Mouse (Mus musculus) midbrain, embryonic 14.5 days (tissue): ENCODE measurements around the gene Synpo2l. TPM values are rescaled to one million over a fixed set of nuclear protein-coding genes. Genes with fewer than 3 reads are reported as not detected.
A peak's percentile ranks its signal among the peaks of the same experiment; 100 is the strongest.
"Not testable (repeated sequence)": the region's sequence is repeated elsewhere in the genome, so short reads cannot be mapped to it uniquely, and the experiment has no call there.

Experiments
- ATAC-seq: fragments of 200-750 bp; cut with Nextera tagmentation; 2 replicates; pipeline ENCODE4 v1.8.0; 2017; ENCODE audit warnings: moderate number of reproducible peaks, moderate library complexity; ENCODE audit not compliant: low FRiP score, low TSS enrichment
- DNase-seq: peaks from one replicate; pipeline ENCODE4 v3.0.0-alpha.2; 2015
- H3K27ac ChIP-seq: fragments of 300-500 bp; sonication (generic); replicated peaks from 2 replicates; pipeline ENCODE4 v1.5.1; 2014; ENCODE audit warnings: mild to moderate bottlenecking, low read depth, low read length, moderate library complexity
- H3K27me3 ChIP-seq: fragments of 300-500 bp; sonication (generic); 2 replicates; pipeline ENCODE4 v1.6.1; 2014; ENCODE audit warnings: low read length, control low read depth, mixed read lengths; ENCODE audit not compliant: control insufficient read depth, insufficient read depth
- H3K36me3 ChIP-seq: fragments of 300-500 bp; sonication (generic); 2 replicates; pipeline ENCODE4 v1.6.1; 2014; ENCODE audit warnings: low read length, control low read depth; ENCODE audit not compliant: control insufficient read depth, insufficient read depth
- H3K4me1 ChIP-seq: fragments of 300-500 bp; sonication (generic); 2 replicates; pipeline ENCODE4 v1.6.1; 2014; ENCODE audit warnings: mild to moderate bottlenecking, antibody characterized with exemption, low read length, control low read depth; ENCODE audit not compliant: control insufficient read depth, insufficient read depth
- H3K4me2 ChIP-seq: fragments of 300-500 bp; sonication (generic); 2 replicates; pipeline ENCODE4 v1.6.1; 2014; ENCODE audit warnings: mild to moderate bottlenecking, low read length, moderate library complexity
- H3K4me3 ChIP-seq: fragments of 300-500 bp; sonication (generic); replicated peaks from 2 replicates; pipeline ENCODE4 v1.5.1; 2014; ENCODE audit warnings: low read depth, low read length
- H3K9ac ChIP-seq: fragments of 300-500 bp; sonication (generic); replicated peaks from 2 replicates; pipeline ENCODE4 v1.6.1; 2014; ENCODE audit warnings: mild to moderate bottlenecking, low read length, moderate library complexity
- H3K9me3 ChIP-seq: fragments of 300-500 bp; sonication (generic); 2 replicates; pipeline ENCODE4 v1.6.1; 2016; ENCODE audit warnings: low read length, control low read depth, mixed read lengths; ENCODE audit not compliant: control insufficient read depth
- WGBS: fragments of 180-500 bp; shearing (Covaris S2); extraction: QIAGEN DNeasy Blood & Tissue Kit; methylation state at CpG from one replicate; pipeline ENCODE4 v1.1.7; 2014; 5-methylcytosine and 5-hydroxymethylcytosine counted together
- polyA plus RNA-seq: library from polyadenylated mRNA; unstranded; fragments of >200 nt; fragmentation: Nextera tagmentation; extraction: Ambion mirVana; gene quantifications from 2 replicates; pipeline ENCODE4 v1.2.1, GENCODE M21; 2014

The Synpo2l gene
- polyA plus RNA-seq: 0.09 TPM in 2 replicates

- 79% methylated on average over 8 of the region's 8 CpGs for WGBS
- Histone ChIP-seq H3K9me3 (no peaks in the 10 kb centered on the region), H3K4me2 (no peak within 1 kb of the TSS), H3K9ac (no peak within 1 kb of the TSS), H3K4me3 (no peak within 1 kb of the TSS), H3K27me3 (peaks cover 5% of the 10 kb centered on the region; the same call in 1 of the 2 replicates), H3K36me3 (no peaks in the 10 kb centered on the region), H3K27ac (no peak within 1 kb of the TSS), H3K4me1 (no peaks in the 10 kb centered on the region)
- ATAC-seq (no peak), DNase-seq (no peak)
Observed at GRCm38 (mm10) chr14:20668154-20668810, at the start of gene Synpo2l. Synpo2l (minus strand) TSS chr14:20668354.

- peaks cover 9% of the 10 kb centered on the region for H3K4me1 ChIP-seq
- DNase-seq (no peak), ATAC-seq (no peak)
- no peak overlapping the region for H3K9ac ChIP-seq
- whole genome bisulfite sequencing: 78% methylated on average over 11 of the region's 11 CpGs
- no peak overlapping the region for H3K4me3 ChIP-seq
- no peaks in the 10 kb centered on the region for H3K27me3 ChIP-seq
- no peak overlapping the region for H3K4me2 ChIP-seq
- H3K27ac ChIP-seq: no peak overlapping the region
- no peaks in the 10 kb centered on the region for H3K9me3 ChIP-seq
- H3K36me3 ChIP-seq: peaks cover 88% of the 10 kb centered on the region
Observed at GRCm38 (mm10) chr14:20713832-20714231, 45.7 kb upstream of the Synpo2l start.

- peak overlapping the region; percentile 97 for H3K4me3 ChIP-seq
- peaks cover 23% of the 10 kb centered on the region for H3K4me1 ChIP-seq
- WGBS: 6% methylated on average over 10 of the region's 10 CpGs
- peak overlapping the region; percentile 90 for H3K27ac ChIP-seq
- peak overlapping the region; percentile 97 for H3K9ac ChIP-seq
- no peaks in the 10 kb centered on the region for H3K27me3 ChIP-seq
- H3K36me3 ChIP-seq: peaks cover 44% of the 10 kb centered on the region
- ATAC-seq: no peak
- no peaks in the 10 kb centered on the region for H3K9me3 ChIP-seq
- peak overlapping the region; percentile 78 for H3K4me2 ChIP-seq
- no peak for DNase-seq
Observed at GRCm38 (mm10) chr14:20708239-20708638, 40.1 kb upstream of the Synpo2l start.

- Histone ChIP-seq H3K4me3 (peak within 1 kb of the TSS; percentile 97), H3K9me3 (no peaks in the 10 kb centered on the region), H3K27ac (peak within 1 kb of the TSS; percentile 90), H3K4me2 (peak within 1 kb of the TSS; percentile 78), H3K9ac (peak within 1 kb of the TSS; percentile 97), H3K4me1 (peaks cover 23% of the 10 kb centered on the region), H3K36me3 (peaks cover 37% of the 10 kb centered on the region), H3K27me3 (no peaks in the 10 kb centered on the region)
- WGBS: under 1% methylated on average over 80 of the region's 80 CpGs
- ATAC-seq (peak; percentile 95), DNase-seq (peak; percentile 95)
Observed at GRCm38 (mm10) chr14:20707201-20708190, 39.3 kb upstream of the Synpo2l start, which contains the start of gene Zswim8. Zswim8 (plus strand) TSS chr14:20707552.

GRCm38 (mm10) chr14:20703461-20703860 lies 35.3 kb upstream of the Synpo2l start:
- H3K27ac ChIP-seq: peak overlapping the region; percentile 86
- WGBS: 15% methylated on average over 7 of the region's 8 CpGs
- peaks cover 14% of the 10 kb centered on the region for H3K36me3 ChIP-seq
- H3K27me3 ChIP-seq, ATAC-seq, H3K9me3 ChIP-seq, DNase-seq: not testable (repeated sequence)
- peak overlapping the region; percentile 84 for H3K9ac ChIP-seq
- peak overlapping the region; percentile 73 for H3K4me3 ChIP-seq
- peaks cover 39% of the 10 kb centered on the region for H3K4me1 ChIP-seq
- peak overlapping the region; percentile 73 for H3K4me2 ChIP-seq

GRCm38 (mm10) chr14:20702741-20703381 lies 34.7 kb upstream of the Synpo2l start, which contains the start of gene Chchd1:
Chchd1 (plus strand) TSS chr14:20703006.
- peak within 1 kb of the TSS; percentile 73 for H3K4me3 ChIP-seq
- DNase-seq: peak; percentile 93
- peak within 1 kb of the TSS; percentile 86 for H3K27ac ChIP-seq
- H3K36me3 ChIP-seq: peaks cover 16% of the 10 kb centered on the region
- no peaks in the 10 kb centered on the region for H3K27me3 ChIP-seq
- H3K4me2 ChIP-seq: peak within 1 kb of the TSS; percentile 73
- H3K9ac ChIP-seq: peak within 1 kb of the TSS; percentile 84
- peaks cover 42% of the 10 kb centered on the region for H3K4me1 ChIP-seq
- no peaks in the 10 kb centered on the region for H3K9me3 ChIP-seq
- ATAC-seq: peak; percentile 68
- under 1% methylated on average over 61 of the region's 61 CpGs for WGBS

GRCm38 (mm10) chr14:20702096-20702740 lies 34.1 kb upstream of the Synpo2l start:
- H3K9me3 ChIP-seq: no peaks in the 10 kb centered on the region
- peaks cover 16% of the 10 kb centered on the region for H3K36me3 ChIP-seq
- no peaks in the 10 kb centered on the region for H3K27me3 ChIP-seq
- 18% methylated on average over 15 of the region's 15 CpGs for WGBS
- H3K9ac ChIP-seq: peak overlapping the region; percentile 84
- DNase-seq (no peak), ATAC-seq (0 out of 2 replicates have a peak, but pooled peaks have one; percentile 6)
- H3K4me2 ChIP-seq: peak overlapping the region; percentile 73
- H3K4me3 ChIP-seq: peak overlapping the region; percentile 73
- peak overlapping the region; percentile 86 for H3K27ac ChIP-seq
- peaks cover 49% of the 10 kb centered on the region for H3K4me1 ChIP-seq

GRCm38 (mm10) chr14:20701554-20701953 lies 33.4 kb upstream of the Synpo2l start:
- H3K9me3 ChIP-seq: no peaks in the 10 kb centered on the region
- peak overlapping the region; percentile 84; the same call in 1 of the 2 replicates for H3K9ac ChIP-seq
- DNase-seq (no peak), ATAC-seq (no peak)
- no peak overlapping the region for H3K27ac ChIP-seq
- peak overlapping the region; percentile 73 for H3K4me2 ChIP-seq
- no peak overlapping the region for H3K4me3 ChIP-seq
- 85% methylated on average over 8 of the region's 8 CpGs for WGBS
- no peaks in the 10 kb centered on the region for H3K27me3 ChIP-seq
- peaks cover 55% of the 10 kb centered on the region for H3K4me1 ChIP-seq
- H3K36me3 ChIP-seq: peaks cover 16% of the 10 kb centered on the region
